Mouse (Mus musculus) adrenal gland, adult (tissue): ENCODE measurements around the gene Tff1.
A peak's percentile ranks its signal among the peaks of the same experiment; 100 is the strongest.

Source experiments
- DNase-seq, 2 experiments: peaks; one replicate each; pipeline ENCODE4 v3.0.0; 2022 to 2023; ENCODE audit warnings: low spot score in 1 of 2; ENCODE audit not compliant: inconsistent age in 2 of 2

Gene Tff1

DNA sequence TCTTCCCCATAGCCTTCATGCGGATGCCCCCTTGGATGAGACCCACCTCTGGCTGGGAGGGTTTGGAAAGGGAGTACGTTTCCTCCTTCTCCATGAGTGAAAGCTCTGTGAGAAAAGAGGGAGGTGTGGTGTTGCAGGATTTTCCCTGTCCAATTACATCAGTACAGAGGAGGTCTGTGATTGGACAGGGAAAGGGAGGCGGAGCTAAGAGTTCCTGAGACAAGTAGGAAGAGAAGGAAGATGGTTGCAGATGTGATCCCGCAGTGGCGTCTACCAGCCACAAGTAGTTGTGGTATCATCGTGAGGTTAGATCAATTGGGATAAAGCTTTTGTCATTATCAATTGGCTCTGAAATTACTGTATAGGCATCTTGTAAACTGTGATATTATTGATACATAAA lies 7.2 kb downstream of the Tff1 start:
- DNase-seq = no peak

DNA sequence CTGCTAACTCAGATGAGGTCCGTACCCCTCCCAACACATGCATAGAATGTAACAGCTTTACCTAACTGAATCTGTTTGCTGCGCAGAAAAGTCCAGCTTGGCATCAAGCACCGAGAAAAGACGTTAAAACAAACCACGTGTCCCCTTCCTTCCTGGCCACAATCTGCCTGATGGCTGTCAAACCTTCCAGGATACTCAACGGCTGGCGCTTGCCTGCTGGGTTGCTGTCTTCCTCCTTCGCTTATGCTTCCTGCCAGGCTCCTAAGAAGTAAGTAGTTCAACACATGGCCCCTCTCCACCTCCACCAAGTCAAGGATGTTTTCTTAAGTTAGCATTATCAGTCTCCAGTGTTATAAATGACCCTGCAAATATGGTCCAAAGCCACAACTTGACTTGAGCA lies 11.3 kb downstream of the Tff1 start:
- no peak for DNase-seq

DNA sequence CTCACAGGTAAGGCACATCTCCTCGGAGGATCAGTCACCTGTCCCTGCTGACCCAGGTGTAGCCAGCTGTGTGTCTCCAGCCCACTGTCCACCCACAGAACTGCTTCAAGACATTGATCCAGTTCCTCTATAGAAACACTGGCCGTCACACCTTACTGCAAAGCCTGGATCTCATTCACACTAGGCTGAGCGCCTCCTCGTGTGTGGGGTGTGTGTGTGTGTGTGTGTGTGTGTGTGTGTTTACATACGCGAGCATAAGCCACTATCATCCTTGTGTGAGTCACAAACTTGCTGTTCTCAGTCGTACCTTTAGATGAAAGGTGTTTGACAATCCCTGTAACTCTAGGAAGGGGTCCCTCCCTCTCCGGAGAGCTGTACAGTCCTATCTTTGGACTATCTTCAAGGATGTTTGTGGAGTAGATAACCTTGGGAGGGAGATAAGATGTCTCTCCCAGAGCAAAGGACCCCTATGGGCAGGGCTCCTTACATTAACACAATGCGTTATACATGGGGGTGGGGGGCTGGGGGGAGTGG lies 12.0 kb downstream of the Tff1 start:
- DNase-seq = no peak

DNA sequence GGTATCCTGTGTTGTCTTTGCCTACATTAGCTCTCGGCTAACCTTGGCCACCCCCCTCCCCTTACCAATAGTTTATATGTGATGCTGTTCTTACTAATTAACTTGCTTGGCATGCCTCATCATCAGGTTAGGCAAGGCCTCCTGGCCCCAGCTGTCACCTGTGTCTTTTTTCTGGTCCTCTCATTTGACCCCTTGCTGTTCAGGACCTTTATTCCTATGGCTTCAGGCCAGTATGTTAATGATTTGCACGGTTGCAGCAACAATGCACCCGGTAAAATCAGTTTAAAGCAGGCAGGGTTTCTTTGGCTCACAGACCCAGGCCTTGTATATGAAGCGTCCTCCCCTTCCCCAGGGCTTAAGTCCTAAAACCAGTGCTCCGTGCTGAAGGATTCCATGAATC lies 12.6 kb downstream of the Tff1 start:
- no peak for DNase-seq

DNA sequence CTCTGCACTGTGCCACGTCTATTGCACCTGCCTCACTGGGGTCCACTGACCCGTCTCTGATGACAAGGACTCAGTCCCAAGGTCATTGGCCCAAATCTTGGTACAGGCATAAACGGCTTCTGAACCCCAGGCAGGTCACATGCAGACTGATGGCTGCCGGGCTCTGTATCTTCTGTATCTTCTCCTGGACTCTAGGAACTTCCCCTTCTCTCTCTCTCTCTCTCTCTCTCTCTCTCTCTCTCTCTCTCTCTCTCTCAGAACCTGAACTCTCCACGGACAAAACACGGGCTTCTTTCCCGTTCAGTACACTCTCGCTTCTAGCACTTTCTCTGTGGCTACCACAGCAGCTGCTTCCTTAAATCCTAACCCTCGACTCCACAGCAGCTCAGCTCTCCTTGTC lies 19.1 kb downstream of the Tff1 start:
- no peak for DNase-seq

- DNase-seq = no peak
Observed at GRCm38 (mm10) chr17:31144040-31145037, 20.7 kb downstream of the Tff1 start, which contains the start of gene Tff2. Gene Tff2 (minus strand): TSS chr17:31144282.

DNA sequence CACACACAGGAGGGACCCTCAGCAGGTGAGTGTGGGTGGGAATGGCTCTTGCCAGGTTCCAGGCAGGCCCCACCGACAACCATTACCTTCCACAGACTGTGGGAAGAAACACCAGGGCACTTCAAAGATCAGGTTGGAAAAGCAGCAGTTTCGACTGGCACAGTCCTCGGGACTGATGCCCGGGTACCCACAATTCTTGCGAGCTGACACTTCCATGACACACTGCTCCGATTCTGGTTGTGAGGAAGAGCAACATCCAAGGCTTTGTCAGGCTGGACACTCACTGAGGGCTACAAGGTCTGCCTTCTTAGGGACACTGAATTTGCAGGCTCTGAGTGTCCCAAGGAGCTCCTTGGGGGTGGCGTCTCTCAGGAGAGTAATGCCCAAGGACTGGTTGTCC lies 23.0 kb downstream of the Tff1 start:
- DNase-seq = peak; percentile 37 to 71

GRCm38 (mm10) chr17:31138398-31138797 lies 26.7 kb downstream of the Tff1 start:
- DNase-seq = peak; percentile 54 to 86

DNA sequence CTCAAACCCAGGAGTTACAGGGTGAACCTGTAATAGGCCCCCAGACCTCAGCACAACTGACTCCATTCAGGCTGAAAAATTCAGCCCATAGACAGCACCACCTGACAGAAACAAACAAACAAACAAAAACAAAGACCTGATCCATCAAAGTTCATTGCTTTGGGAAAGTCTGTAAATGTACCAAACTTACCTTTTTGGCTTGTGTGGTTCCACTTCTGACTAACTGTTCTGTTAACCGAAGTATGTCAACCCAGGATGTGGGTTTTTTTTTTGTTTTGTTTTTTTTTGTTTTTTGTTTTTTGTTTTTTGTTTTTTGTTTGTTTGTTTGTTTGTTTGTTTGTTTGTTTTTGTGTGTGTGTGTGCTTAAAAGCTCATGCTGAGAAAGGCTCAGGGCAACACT lies 28.3 kb downstream of the Tff1 start:
- no peak for DNase-seq

DNA sequence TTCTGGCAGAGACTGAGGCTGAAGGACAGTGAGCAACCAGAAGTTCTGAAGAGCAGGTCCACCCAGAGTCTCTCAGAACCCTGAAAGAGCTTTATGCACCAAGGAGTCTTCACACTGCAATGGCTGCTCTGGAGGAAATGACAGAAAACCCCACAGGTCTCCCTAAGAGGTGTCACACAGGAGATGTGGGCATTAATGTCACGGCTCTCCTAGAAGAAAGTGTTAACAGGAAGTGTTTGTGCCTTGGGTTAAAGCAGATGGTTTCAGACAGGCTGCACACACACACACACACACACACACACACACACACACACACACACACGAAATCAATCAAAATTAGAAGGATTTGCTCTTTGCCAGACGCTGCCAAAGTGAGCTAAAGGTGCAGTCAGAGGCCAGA lies 28.8 kb downstream of the Tff1 start:
- no peak for DNase-seq

- no peak for DNase-seq
Observed at GRCm38 (mm10) chr17:31134913-31135312, 30.2 kb downstream of the Tff1 start.

DNA sequence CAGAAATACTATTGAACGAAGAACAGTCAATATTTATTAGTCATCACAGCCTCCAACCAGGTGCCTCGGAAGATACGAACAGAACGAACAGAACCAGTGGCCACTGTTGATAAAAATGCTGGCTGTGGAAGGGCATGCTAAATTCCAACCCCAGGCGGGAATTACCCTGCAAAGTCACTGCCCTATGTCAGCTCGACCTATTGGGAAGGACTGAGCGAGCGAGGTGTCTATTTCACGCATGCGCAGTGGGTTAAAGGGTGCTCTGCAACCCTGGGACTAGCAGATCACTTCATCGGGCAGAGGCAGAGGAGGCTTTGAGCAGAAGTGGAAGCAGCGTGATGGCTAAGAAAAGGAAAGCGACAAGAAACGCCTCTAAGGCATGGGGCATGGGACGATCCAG lies 31.3 kb downstream of the Tff1 start:
- DNase-seq = no peak

DNA sequence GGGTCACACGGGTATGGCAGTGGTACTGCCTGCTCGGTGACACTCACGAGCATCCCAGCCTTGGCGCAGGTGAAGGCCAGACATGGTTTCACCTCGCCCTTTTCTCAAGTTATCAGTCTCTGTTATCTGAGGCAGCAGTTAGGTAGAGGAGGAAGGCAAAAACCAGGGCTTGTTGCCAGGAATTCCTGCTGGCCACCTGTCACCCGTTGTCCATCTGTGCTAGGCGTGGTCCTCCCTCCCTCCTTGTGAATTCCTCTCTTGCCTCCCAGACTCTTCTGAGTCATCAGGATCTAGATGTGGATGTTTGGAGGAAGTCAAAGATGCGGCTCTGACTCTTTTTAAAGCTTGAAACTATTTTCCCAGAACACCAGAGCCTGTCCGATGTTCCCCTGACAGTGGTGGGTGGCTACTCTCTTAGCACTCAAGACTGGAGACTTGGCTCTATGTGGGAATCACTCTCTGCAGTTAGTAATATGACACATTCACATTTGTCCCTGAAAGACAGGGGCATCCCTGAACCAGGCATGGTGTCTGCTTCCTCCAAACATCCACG lies 33.7 kb downstream of the Tff1 start:
- DNase-seq = no peak

DNA sequence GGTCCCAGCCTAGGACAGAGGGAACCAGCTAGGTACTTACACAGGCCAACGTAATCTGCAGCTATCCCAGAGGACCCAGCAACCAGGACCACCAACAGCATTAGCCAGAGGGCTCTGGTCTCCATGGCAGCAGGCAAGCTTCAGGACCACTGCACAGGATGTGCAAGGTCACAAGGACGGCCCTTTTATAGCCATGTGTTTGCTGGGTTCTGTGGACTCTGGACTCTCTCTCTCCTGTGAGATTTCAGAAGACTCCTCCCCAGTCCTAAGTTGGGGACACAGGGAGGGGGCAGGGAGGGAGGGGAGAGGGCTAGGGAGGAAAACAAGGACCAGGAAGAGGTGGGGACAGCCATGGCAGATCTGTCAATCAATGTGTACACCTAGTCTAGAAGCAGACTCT lies 35.6 kb downstream of the Tff1 start, which contains the start of gene Tff3:
Gene Tff3 (minus strand): TSS at position 195 of the 400 bp plus-strand sequence.
- DNase-seq = no peak

GRCm38 (mm10) chr17:31128708-31129318 lies 36.3 kb downstream of the Tff1 start:
- no peak for DNase-seq

GRCm38 (mm10) chr17:31125548-31126266 lies 39.4 kb downstream of the Tff1 start:
- DNase-seq = no peak

DNA sequence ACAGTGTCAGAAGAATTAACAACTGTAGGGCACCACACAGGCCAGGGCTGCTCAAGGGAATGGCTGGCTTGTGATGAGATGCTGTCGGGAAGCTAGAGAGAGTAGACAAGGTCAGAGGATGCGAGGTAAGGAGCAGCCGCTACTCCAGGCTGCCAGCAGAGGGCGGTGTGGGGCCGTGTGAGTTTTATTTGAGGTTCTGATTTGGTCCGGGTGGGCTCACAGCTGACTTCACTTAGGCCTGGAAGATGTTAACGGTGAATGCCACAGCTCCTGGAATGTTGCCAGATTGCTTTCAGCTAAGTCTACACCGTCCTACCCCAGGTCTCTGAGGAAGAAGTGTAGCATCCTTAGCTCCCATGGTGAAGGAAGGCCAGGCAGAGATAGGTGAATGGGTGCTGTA lies 43.1 kb downstream of the Tff1 start:
- DNase-seq = peak; percentile 11 to 45

DNA sequence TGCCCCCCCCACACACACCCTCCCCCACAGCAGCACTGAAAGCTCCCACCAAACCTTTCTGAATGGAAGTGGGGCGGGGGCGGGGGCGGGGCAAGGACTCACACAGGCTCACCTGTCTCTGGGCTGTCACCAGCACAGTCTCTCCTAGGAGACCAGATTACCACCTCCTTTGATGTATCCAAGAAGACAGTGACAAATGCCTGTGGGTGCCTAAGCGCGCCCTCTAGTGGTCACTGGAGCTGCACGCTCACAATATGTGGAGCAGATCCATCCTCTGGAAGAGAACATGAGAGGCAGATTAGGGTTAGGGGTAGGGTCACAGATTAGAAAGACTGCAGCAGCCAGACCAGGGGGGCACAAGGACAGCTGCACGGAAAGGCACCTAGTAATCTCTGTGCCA lies 45.6 kb downstream of the Tff1 start:
- DNase-seq = peak; percentile 52 to 87

GRCm38 (mm10) chr17:31117946-31118345 lies 47.1 kb downstream of the Tff1 start:
- no peak for DNase-seq

- DNase-seq = no peak
Observed at GRCm38 (mm10) chr17:31116063-31116462, 49.0 kb downstream of the Tff1 start.
